Mouse (Mus musculus): ENCODE measurements around the gene Etnk2.

DNA sequence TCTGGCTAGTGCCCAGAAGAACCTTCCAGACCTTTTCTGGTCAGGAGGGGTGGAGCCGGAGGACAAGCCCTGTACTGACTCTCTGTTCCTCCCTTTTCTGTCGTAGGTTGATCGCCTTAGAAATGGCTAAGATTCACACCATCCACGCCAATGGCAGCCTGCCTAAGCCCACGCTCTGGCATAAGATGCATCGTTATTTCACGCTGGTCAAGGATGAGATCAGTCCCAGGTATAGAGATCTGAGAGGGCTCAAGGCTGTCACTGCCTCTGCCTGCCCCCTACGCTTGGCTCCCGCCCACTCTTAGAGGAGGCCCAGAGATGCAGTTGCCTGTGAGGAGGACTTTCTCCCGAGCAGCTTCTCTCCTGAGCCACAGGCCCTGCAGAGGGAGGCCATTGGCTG is 5.3 kb downstream of the Etnk2 start:
- no peak for TF ChIP-seq CTCF (IDR thresholded peaks at IDR 0.05; ENCODE audit: borderline replicate concordance, insufficient read depth, low read depth, low read length)
- TF ChIP-seq POLR2A (IDR thresholded peaks at IDR 0.05; ENCODE audit: borderline replicate concordance, insufficient read depth, low read length) = no peak

Measured in cerebellum, adult 2 months (tissue).